Mouse (Mus musculus): Measurements from ENCODE around the gene Sgf29.

GRCm38 (mm10) chr7:126668452-126668851 lies 19.3 kb downstream of the Sgf29 start:
- no peak for TF ChIP-seq MYOD1 (IDR thresholded peaks at IDR 0.05; ENCODE audit: control insufficient read depth in 1 of 3, insufficient read length in 2 of 3, low read depth in 2 of 3)
- TF ChIP-seq POLR2AphosphoS2 (IDR thresholded peaks at IDR 0.05; ENCODE audit: insufficient read length, low read depth) = no peak
- no peak for TF ChIP-seq E2F4 (IDR thresholded peaks at IDR 0.05; ENCODE audit: insufficient read depth)
